Mouse (Mus musculus) C2C12 (cell line): ENCODE data around the gene Pkd2. TPM values are rescaled to one million over a fixed set of nuclear protein-coding genes. Genes with fewer than 3 reads are reported as not detected.

Experiments
- H3K27me3 ChIP-seq: one replicate; pipeline ENCODE4 v1.6.1; 2011; ENCODE audit not compliant: control insufficient read depth, insufficient read depth, insufficient read length
- H3K36me3 ChIP-seq: one replicate; pipeline ENCODE4 v1.6.1; 2011; ENCODE audit not compliant: control insufficient read depth, insufficient read depth
- H3K4me3 ChIP-seq: one replicate; pipeline ENCODE4 v1.5.1; 2011; ENCODE audit warnings: mild to moderate bottlenecking, control low read depth; ENCODE audit not compliant: poor library complexity, insufficient read depth, severe bottlenecking
- H3K79me2 ChIP-seq: one replicate; pipeline ENCODE4 v1.6.1; 2011; ENCODE audit not compliant: control insufficient read depth, insufficient read depth
- H3K79me3 ChIP-seq: one replicate; pipeline ENCODE4 v1.6.1; 2011; ENCODE audit warnings: low read depth, control low read depth
- H3ac ChIP-seq: one replicate; pipeline ENCODE3; 2011; ENCODE audit warnings: low read depth; ENCODE audit not compliant: control insufficient read depth, insufficient read length
- CEBPB ChIP-seq: IDR thresholded peaks from one replicate; pipeline ENCODE4 v1.6.1; 2011; ENCODE audit warnings: low read depth, mild to moderate bottlenecking, control low read depth, moderate library complexity
- CTCF ChIP-seq: IDR thresholded peaks from one replicate; pipeline ENCODE4 v1.5.1; 2011; ENCODE audit not compliant: control insufficient read depth, insufficient read depth, insufficient read length
- FOSL1 ChIP-seq: IDR thresholded peaks from one replicate; pipeline ENCODE4 v1.8.0; 2011; ENCODE audit warnings: mild to moderate bottlenecking, low read length; ENCODE audit not compliant: poor library complexity, insufficient read depth, severe bottlenecking
- MAX ChIP-seq: IDR thresholded peaks from one replicate; pipeline ENCODE4 v1.6.1; 2011; ENCODE audit warnings: mild to moderate bottlenecking, control low read depth
- MYOD1 ChIP-seq: IDR thresholded peaks from one replicate; pipeline ENCODE4 v1.6.1; 2011; ENCODE audit warnings: low read depth; ENCODE audit not compliant: control insufficient read depth, insufficient read length
- MYOG ChIP-seq: IDR thresholded peaks from one replicate; pipeline ENCODE4 v1.6.1; 2011; ENCODE audit not compliant: control insufficient read depth, insufficient read length; ENCODE audit errors: extremely low read depth
- USF1 ChIP-seq: IDR thresholded peaks from one replicate; pipeline ENCODE4 v1.6.1; 2011; ENCODE audit warnings: low read depth, mild to moderate bottlenecking, control low read depth, moderate library complexity
- polyA plus RNA-seq: library from polyadenylated mRNA; unstranded; fragments of >200 nt; fragmentation: generic; extraction: Trizol; gene quantifications from one replicate; pipeline ENCODE4 v1.2.1, GENCODE M21; 2012; ENCODE audit warnings: missing spikeins

The Pkd2 gene
- polyA plus RNA-seq, 1 experiment: 6.1 TPM

DNA sequence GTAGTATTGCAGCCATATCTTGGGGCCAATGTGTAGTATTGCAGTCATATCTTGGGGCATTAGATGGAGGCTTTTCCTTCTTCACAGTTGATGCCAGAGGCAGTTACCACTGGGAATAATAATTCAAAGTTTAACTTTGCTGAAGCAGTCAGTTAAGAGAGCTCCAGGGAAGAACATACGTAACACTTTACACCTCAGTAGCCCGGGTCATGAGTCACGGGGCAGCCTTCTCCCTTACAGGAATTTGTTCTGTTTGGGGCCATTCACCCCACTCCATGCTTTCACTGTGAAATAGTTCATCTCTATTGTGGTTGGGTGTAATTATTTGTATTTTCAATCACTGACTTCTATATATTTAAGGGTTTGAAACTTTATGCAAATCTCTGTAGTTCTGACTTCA lies 35.4 kb upstream of the Pkd2 start:
- H3K4me3 ChIP-seq: no peak overlapping the region
- H3K27me3 ChIP-seq: no peaks in the 10 kb centered on the region
- TF ChIP-seq USF1: no peak
- TF ChIP-seq MAX: no peak
- no peak for TF ChIP-seq FOSL1
- TF ChIP-seq CEBPB: no peak
- no peak for TF ChIP-seq MYOD1
- no peak for TF ChIP-seq CTCF
- TF ChIP-seq MYOG: no peak
- no peaks in the 10 kb centered on the region for H3K36me3 ChIP-seq
- H3K79me2 ChIP-seq: no peaks in the 10 kb centered on the region
- H3K79me3 ChIP-seq: no peaks in the 10 kb centered on the region
- no peak overlapping the region for H3ac ChIP-seq

GRCm38 (mm10) chr5:104425949-104426348 lies 33.3 kb upstream of the Pkd2 start:
- H3ac ChIP-seq: no peak overlapping the region
- TF ChIP-seq USF1 (no peak), CTCF (no peak), MYOG (no peak), FOSL1 (no peak), MAX (no peak)
- H3K79me2 ChIP-seq: no peaks in the 10 kb centered on the region
- H3K36me3 ChIP-seq: no peaks in the 10 kb centered on the region
- H3K79me3 ChIP-seq: no peaks in the 10 kb centered on the region
- H3K4me3 ChIP-seq: no peak overlapping the region
- no peaks in the 10 kb centered on the region for H3K27me3 ChIP-seq

DNA sequence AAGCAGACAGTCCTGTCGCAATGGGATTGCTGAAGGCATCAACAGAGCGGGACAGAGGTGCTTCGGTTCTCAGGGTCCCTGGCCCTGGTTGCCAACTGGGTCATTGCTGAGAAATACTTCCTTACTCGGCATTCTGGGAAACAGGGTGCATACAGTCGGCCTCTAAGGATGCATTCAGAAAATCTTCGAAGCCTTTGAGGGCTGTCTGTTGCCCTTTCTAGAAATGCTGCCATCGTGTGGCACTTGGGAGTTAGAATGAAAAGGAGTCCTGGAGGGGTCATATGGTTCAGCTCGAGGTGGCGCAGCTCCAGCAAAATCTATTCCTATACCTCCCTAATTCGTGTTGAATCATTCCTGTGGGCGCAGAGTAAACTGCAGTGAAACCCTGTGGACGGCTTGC lies 26.4 kb upstream of the Pkd2 start:
- no peak overlapping the region for H3ac ChIP-seq
- H3K79me2 ChIP-seq: peaks cover 28% of the 10 kb centered on the region
- peaks cover 21% of the 10 kb centered on the region for H3K36me3 ChIP-seq
- H3K79me3 ChIP-seq: peaks cover 14% of the 10 kb centered on the region
- TF ChIP-seq CTCF (peak; percentile 0), USF1 (no peak), FOSL1 (no peak), MYOG (no peak), MAX (no peak), CEBPB (no peak), MYOD1 (no peak)
- no peaks in the 10 kb centered on the region for H3K27me3 ChIP-seq
- no peak overlapping the region for H3K4me3 ChIP-seq

GRCm38 (mm10) chr5:104433968-104434565 lies 25.2 kb upstream of the Pkd2 start:
- peaks cover 14% of the 10 kb centered on the region for H3K79me3 ChIP-seq
- H3K36me3 ChIP-seq: peaks cover 33% of the 10 kb centered on the region
- no peak overlapping the region for H3ac ChIP-seq
- H3K79me2 ChIP-seq: peaks cover 28% of the 10 kb centered on the region
- TF ChIP-seq MYOD1: no peak
- no peak for TF ChIP-seq CEBPB
- no peak for TF ChIP-seq MAX
- no peak for TF ChIP-seq CTCF
- no peak for TF ChIP-seq MYOG
- no peak for TF ChIP-seq USF1
- no peak for TF ChIP-seq FOSL1
- no peak overlapping the region for H3K4me3 ChIP-seq
- no peaks in the 10 kb centered on the region for H3K27me3 ChIP-seq

DNA sequence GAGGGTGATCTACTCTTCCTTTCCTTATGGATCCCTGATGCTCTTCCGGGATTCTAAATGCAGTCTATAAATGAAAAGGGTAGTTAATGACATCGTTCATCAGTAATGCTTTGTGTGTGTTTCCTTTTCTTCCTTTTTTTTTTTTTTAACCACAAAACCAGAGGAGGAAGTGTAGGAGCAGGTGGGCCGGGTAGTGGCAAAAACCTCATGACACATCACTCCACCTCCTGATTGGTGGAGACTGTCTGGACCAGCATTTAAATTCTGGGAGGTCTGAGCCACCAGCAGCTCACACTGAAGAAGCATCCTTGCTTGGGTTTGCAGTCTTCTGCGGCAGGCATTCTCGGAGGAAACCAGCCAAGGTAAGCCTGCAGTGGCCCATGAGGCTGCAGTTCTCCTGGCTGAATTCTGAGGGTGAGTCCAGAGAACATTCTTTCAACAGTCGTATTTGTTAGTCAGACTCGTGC lies 24.4 kb upstream of the Pkd2 start, which contains the start of gene Spp1:
Spp1 (plus strand) TSS at position 284 of the 467 bp plus-strand sequence.
- peaks cover 14% of the 10 kb centered on the region for H3K79me3 ChIP-seq
- TF ChIP-seq MYOD1 (peak; percentile 71), MAX (no peak), USF1 (peak; percentile 46), CEBPB (no peak)
- H3ac ChIP-seq: peak within 1 kb of the TSS; percentile 34
- peaks cover 28% of the 10 kb centered on the region for H3K79me2 ChIP-seq
- no peaks in the 10 kb centered on the region for H3K27me3 ChIP-seq
- peaks cover 41% of the 10 kb centered on the region for H3K36me3 ChIP-seq
- H3K4me3 ChIP-seq: peak within 1 kb of the TSS; percentile 41

DNA sequence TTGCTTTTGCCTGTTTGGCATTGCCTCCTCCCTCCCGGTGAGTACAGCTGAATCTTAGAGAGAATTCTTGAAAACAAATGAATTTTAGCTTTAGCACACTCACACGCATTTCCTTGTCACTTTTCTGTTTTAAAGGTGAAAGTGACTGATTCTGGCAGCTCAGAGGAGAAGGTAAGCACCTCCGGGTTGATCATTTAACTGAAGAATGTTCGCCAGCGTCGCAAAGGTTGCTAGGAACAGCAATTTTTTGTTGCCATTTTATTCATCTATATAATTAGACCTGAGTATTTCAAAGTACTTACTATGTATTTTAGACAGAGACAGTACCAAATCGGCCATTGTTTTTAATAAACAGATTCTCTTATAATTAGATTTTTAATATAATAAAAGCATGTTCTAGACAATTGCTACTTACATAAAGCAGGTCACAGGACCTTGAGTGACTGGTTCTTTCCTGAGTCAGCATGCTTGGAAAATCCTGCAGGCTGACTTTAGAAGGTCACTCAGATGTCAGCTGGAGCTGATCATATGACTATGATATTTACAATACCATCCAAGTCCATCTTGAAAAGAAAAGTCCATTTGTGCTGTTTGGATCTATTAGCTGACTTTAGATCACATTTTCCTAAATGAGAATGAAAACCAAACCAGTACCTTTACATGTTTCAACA lies 22.7 kb upstream of the Pkd2 start:
- Histone ChIP-seq H3K36me3 (peaks cover 49% of the 10 kb centered on the region), H3K79me3 (peaks cover 14% of the 10 kb centered on the region), H3K27me3 (no peaks in the 10 kb centered on the region), H3ac (peak overlapping the region; percentile 65), H3K4me3 (peak overlapping the region; percentile 41), H3K79me2 (peaks cover 28% of the 10 kb centered on the region)
- TF ChIP-seq MYOD1 (no peak), CTCF (no peak), MYOG (no peak)
